Mouse (Mus musculus) lung, adult 18-20 months (tissue): ENCODE measurements around the gene As3mt.
"Not testable (repeated sequence)": the region's sequence is repeated elsewhere in the genome, so short reads cannot be mapped to it uniquely, and the experiment has no call there.

Experiments used
- DNase-seq, 2 experiments: peaks; one replicate each; pipeline ENCODE4 v3.0.0; 2022; ENCODE audit warnings: mixed read lengths in 2 of 2

Gene As3mt

DNA sequence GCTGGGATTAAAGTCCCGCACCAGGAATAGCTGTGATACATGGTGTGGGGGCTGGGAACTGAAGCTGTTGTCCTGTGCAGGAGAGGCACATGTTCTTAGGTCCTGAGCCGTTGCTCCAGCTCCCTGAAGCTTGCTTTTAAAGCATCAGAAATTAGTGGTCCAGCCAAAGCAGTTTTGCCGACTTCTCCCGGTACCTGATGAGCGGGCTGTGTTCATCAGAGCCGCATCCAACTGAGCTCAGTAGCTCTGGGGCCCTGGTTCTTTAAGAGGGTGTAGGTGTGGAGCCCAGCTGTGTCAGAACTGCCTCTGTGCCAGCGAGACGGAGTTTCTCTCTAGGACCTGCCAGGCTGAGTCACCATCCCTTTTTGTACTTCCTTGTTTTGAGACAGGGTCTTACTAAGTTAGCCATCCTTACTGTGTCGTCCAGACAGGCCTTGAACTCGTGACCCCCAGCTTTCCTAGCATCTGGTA lies 8.2 kb upstream of the As3mt start:
- DNase-seq: no peak

- DNase-seq: no peak
Observed at GRCm38 (mm10) chr19:46701156-46701555, 6.1 kb upstream of the As3mt start.

- DNase-seq: no peak
Observed at GRCm38 (mm10) chr19:46705779-46706495, 1.3 kb upstream of the As3mt start.

GRCm38 (mm10) chr19:46706540-46707295 lies 540 bp upstream of the As3mt start:
- DNase-seq: no peak

GRCm38 (mm10) chr19:46710614-46711013 lies 3.4 kb downstream of the As3mt start:
- no peak for DNase-seq

GRCm38 (mm10) chr19:46714234-46714633 lies 7.0 kb downstream of the As3mt start:
- DNase-seq: no peak

- no peak for DNase-seq
Observed at GRCm38 (mm10) chr19:46715016-46715415, 7.8 kb downstream of the As3mt start.

- DNase-seq: no peak
Observed at GRCm38 (mm10) chr19:46718150-46718549, 10.9 kb downstream of the As3mt start.

DNA sequence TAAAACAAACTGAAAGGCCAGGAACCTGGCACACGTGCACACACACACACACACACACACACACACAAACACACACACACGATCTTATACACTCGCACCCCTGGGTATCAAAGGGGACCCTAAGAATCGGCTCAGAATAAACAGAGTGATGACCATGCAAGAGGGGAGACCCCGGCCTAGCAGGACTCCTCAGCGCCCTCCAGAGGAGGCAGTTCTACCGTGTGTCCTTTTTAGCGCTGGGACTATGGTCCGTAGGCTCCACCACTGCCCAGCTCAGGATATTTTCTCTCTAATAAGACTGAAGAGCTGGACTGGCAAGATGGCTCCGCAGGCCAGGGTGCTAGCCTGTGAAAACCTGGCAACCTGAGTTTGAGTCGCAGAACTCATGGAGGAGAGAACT lies 17.2 kb downstream of the As3mt start:
- no peak for DNase-seq

GRCm38 (mm10) chr19:46726142-46726541 lies 18.9 kb downstream of the As3mt start:
- no peak for DNase-seq

GRCm38 (mm10) chr19:46727140-46727736 lies 20.0 kb downstream of the As3mt start:
- DNase-seq: no peak

DNA sequence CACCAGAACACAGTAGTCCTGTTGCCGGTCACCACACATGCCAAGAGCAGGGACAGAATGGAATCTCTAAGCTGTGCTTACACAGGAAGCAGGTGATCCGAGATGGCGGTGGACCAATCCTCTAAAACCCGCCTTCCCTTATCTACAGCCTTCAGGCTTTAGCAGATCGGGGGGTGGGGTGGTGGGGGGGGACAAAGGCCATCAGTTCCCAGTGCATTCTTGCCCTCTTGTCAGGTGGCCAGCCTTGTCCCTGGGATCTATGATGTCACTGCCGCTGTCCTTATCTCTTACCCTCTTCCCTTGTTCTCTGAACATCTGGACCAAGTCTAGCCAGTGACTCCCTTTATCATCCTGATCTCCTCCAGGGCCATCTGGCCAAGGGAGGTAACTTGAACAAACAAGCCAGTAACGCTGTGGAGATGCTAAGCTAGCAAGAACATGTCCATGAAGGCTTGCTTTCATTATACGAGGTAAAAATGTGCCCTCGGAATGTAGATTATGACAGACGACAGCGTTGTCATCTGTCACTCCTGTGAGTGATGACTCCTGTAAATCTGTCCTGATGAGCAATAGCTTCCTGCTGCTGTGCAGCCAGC lies 20.8 kb downstream of the As3mt start:
- DNase-seq: no peak

- no peak for DNase-seq
Observed at GRCm38 (mm10) chr19:46728909-46729308, 21.7 kb downstream of the As3mt start.

- no peak for DNase-seq
Observed at GRCm38 (mm10) chr19:46731351-46731750, 24.1 kb downstream of the As3mt start.

- not testable (repeated sequence) for DNase-seq
Observed at GRCm38 (mm10) chr19:46732673-46733072, 25.4 kb downstream of the As3mt start.

DNA sequence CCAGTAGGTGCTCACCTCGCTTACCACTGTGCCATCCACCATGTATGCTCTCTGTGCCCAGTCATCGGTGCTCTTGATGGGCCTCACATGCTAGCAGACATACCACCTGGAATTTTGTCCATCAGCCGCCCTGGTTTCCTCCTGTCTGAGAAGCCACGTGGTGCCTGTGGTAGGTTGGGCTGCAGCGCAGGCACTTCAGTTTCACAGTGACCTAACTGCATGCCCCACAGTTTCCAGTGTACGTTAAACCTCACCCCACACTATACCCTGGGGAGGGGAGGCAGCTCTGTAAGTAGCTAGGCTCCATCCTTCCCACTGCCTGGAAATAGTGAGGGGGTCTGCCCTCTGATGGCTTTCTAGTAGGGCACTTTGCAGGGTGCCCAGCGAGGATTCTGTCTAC lies 26.4 kb downstream of the As3mt start:
- no peak for DNase-seq

GRCm38 (mm10) chr19:46735241-46735640 lies 28.0 kb downstream of the As3mt start:
- DNase-seq: no peak

DNA sequence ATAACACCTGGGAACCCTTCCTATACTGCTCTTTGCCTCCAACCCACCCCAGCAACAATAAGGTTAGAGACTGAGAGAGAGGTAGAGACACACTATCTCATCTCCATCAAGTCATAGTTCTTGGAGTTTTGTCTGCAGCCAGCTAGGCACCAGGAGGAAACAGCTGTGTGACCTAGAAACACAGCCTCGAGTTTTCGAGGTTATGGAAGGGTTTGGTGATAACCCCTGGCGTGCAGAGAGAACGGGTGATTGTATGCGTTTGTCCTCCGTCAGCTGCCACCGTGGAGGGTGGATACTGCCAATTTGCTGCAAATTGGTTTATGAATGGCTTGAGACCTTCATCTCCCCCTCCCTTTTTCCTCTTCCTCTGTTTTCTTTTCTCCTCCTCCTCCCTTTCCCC lies 29.8 kb downstream of the As3mt start:
- no peak for DNase-seq

DNA sequence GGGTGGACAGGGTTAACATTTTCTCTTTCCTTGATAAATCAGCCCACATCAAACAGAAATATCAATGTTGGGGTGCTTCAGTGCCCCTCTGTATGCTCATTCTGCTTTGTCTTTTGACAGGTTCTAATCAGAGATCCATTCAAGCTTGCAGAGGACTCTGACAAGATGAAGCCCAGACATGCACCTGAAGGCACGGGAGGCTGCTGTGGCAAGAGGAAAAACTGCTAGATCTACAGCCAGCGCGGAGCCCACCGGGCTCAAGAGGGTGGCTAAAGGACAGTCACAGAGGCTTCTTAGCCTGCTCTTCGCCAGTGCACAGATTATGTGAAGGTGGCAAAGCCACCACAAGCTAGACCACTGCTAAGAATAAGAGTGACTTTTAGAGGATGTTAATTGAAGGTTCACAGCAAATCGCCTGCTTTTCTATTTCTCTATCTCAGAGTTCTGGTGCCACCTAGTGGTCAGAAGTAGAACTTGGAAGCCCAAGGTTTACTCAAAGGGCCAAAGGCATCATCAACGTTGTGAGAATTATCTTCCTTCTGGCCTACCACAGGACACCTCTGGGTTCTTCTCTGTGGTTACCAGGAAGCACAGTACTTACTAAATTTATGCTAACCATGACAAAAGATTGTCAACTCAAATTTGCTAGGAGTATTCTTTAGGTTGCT lies 33.2 kb downstream of the As3mt start:
- peak; percentile 33 to 55 for DNase-seq

DNA sequence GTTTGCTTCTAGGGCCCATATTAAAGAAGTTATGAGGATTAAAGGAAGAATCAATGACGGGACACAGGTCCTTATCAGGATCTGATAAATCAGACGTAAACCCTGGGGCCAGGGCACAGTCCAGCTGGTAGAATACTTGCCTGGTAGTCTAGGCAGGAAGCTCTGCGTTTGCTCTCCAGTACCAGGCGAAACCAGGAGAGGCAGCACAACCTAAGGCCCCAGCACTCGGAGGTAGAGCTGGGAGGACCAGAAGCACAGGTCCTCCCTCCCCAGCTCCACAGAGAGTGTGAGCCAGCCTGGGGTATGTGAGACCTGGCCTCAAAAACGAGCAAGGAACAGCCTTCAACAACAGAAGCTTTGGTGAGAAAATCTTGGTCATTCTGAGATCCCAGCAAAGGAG lies 34.3 kb downstream of the As3mt start:
- DNase-seq: no peak

GRCm38 (mm10) chr19:46744681-46745080 lies 37.4 kb downstream of the As3mt start:
- DNase-seq: no peak

- DNase-seq: no peak
Observed at GRCm38 (mm10) chr19:46747799-46748198, 40.5 kb downstream of the As3mt start.

GRCm38 (mm10) chr19:46752235-46752634 lies 45.0 kb downstream of the As3mt start:
- DNase-seq: no peak
